Mouse (Mus musculus) midbrain, postnatal 0 days (tissue): Measurements from ENCODE around the gene Sncb. TPM values are rescaled to one million over a fixed set of nuclear protein-coding genes. Genes with fewer than 3 reads are reported as not detected.

Experiments
- ATAC-seq: fragments of 200-750 bp; cut with Nextera tagmentation; 2 replicates; pipeline ENCODE4 v1.8.0; 2017; ENCODE audit warnings: moderate number of reproducible peaks, mild to moderate bottlenecking, moderate TSS enrichment, moderate library complexity; ENCODE audit not compliant: low FRiP score
- DNase-seq: peaks from one replicate; pipeline ENCODE4 v3.0.0-alpha.2; 2015; ENCODE audit warnings: low spot score
- H3K27ac ChIP-seq: fragments of 300-500 bp; sonication (generic); 2 replicates; pipeline ENCODE4 v1.5.1; 2014; ENCODE audit warnings: low read depth, mild to moderate bottlenecking, low read length, mixed read lengths
- H3K27me3 ChIP-seq: fragments of 300-500 bp; sonication (generic); 2 replicates; pipeline ENCODE4 v1.6.1; 2014; ENCODE audit warnings: low read length, control low read depth, mixed read lengths; ENCODE audit not compliant: insufficient read depth
- H3K36me3 ChIP-seq: fragments of 300-500 bp; sonication (generic); 2 replicates; pipeline ENCODE4 v1.6.1; 2014; ENCODE audit warnings: low read length, control low read depth, mixed read lengths; ENCODE audit not compliant: insufficient read depth
- H3K4me1 ChIP-seq: fragments of 300-500 bp; sonication (generic); 2 replicates; pipeline ENCODE4 v1.6.1; 2014; ENCODE audit warnings: mild to moderate bottlenecking, control low read depth, antibody characterized with exemption, low read length, mixed read lengths; ENCODE audit not compliant: insufficient read depth
- H3K4me2 ChIP-seq: fragments of 300-500 bp; sonication (generic); 2 replicates; pipeline ENCODE4 v1.6.1; 2014; ENCODE audit warnings: low read depth, mild to moderate bottlenecking, low read length, mixed read lengths; ENCODE audit not compliant: poor library complexity, severe bottlenecking
- H3K4me3 ChIP-seq: fragments of 300-500 bp; sonication (generic); 2 replicates; pipeline ENCODE4 v1.5.1; 2014; ENCODE audit warnings: low read depth, mild to moderate bottlenecking, low read length, moderate library complexity
- H3K9ac ChIP-seq: fragments of 300-500 bp; sonication (generic); replicated peaks from 2 replicates; pipeline ENCODE4 v1.6.1; 2014; ENCODE audit warnings: mild to moderate bottlenecking, low read length, moderate library complexity, mixed read lengths; ENCODE audit not compliant: poor library complexity, severe bottlenecking
- H3K9me3 ChIP-seq: fragments of 300-500 bp; sonication (generic); 2 replicates; pipeline ENCODE4 v1.6.1; 2016; ENCODE audit warnings: low read length, control low read depth
- CTCF ChIP-seq: IDR thresholded peaks from 2 replicates; pipeline ENCODE4 v1.5.1; 2016; ENCODE audit warnings: antibody characterized with exemption, mild to moderate bottlenecking
- WGBS: fragments of 180-500 bp; shearing (Covaris S2); extraction: QIAGEN DNeasy Blood & Tissue Kit; methylation state at CpG from one replicate; pipeline ENCODE4 v1.1.7; 2014; 5-methylcytosine and 5-hydroxymethylcytosine counted together
- polyA plus RNA-seq: library from polyadenylated mRNA; unstranded; fragments of >200 nt; fragmentation: Nextera tagmentation; extraction: Ambion mirVana; gene quantifications from 2 replicates; pipeline ENCODE4 v1.2.1, GENCODE M21; 2015
- total RNA-seq: library from RNA; depleted of rRNA; stranded (reverse); fragments of >200 nt; gene quantifications from 2 replicates; pipeline ENCODE4 v1.2.3, GENCODE M21; 2014

The Sncb gene
- total and polyA plus RNA-seq, 2 experiments from 2014 or later = 90.6 to 213 TPM

DNA sequence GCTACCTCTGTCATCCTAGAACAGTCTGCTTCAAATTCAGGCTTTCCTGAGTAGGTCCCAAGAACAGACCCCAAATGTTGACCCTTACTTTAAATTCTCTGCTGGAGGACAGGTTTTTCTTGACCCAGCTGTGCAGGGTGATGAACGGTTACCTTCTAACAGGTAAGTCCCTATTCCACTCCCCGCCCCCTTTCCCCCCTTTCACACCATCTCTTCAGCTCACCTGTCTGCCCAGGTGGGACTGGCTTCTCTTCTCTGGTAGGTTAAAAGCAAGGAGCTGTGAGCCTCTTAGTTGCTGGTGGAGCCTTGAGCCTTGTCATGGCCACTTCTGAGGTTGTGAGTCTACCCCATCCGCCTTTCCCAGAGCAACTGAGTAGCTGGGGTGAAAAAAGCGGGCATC, 17.3 kb upstream of the Sncb start, which contains the start of gene Eif4e1b:
Gene Eif4e1b (plus strand): TSS at position 301 of the 400 bp plus-strand sequence.
- Histone ChIP-seq H3K27ac (no peak within 1 kb of the TSS), H3K4me3 (no peak within 1 kb of the TSS), H3K27me3 (no peaks in the 10 kb centered on the region), H3K9me3 (no peaks in the 10 kb centered on the region), H3K4me2 (no peak within 1 kb of the TSS), H3K36me3 (no peaks in the 10 kb centered on the region), H3K4me1 (no peaks in the 10 kb centered on the region), H3K9ac (no peak within 1 kb of the TSS)
- ATAC-seq = no peak
- WGBS = 92% methylated on average over 4 of the region's 4 CpGs
- no peak for DNase-seq
- TF ChIP-seq CTCF = no peak

DNA sequence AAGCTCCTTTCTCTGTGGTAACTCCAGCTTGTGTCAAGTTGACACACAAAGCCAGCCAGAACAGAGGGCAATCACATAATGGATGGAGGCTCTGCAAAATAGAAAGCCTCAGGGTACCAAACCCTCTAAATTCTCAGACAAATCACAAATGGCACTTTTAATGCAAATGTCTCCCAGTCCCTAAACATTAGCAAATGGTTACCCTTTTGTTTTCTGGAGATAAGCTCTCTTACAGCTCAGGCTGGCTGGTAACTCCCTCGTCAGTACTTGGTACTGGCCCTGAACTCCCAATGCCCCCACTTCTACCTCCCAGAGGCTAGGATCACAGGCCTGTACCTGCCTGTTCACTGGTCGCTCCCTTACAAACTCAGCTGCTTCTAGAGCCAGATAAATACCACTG, 16.8 kb upstream of the Sncb start:
- TF ChIP-seq CTCF = no peak
- WGBS = 54% methylated on average over 2 of the region's 2 CpGs
- Histone ChIP-seq H3K4me2 (no peak overlapping the region), H3K9me3 (no peaks in the 10 kb centered on the region), H3K4me1 (no peaks in the 10 kb centered on the region), H3K27ac (no peak overlapping the region), H3K4me3 (no peak overlapping the region), H3K27me3 (no peaks in the 10 kb centered on the region), H3K36me3 (no peaks in the 10 kb centered on the region), H3K9ac (no peak overlapping the region)
- DNase-seq (no peak), ATAC-seq (no peak)

DNA sequence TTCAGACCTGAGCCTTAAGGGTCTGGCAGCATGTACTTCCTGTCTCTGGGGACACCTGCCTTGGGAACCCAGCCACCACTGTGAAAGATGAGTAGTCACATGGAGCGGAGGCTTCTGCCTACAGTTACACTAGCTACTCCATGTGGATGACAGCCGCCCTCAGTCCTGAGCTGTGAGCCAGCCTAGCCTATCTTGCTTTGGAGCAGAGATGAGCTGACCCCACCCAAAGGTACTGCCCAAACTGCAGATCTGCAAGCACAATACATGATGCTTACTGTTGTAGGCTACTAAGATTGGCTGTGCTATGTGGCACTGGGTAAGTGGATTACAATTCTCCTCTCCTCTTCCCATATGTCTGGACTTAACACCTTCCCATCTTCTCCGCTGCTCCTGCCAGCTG, 14.7 kb upstream of the Sncb start:
- H3K9me3 ChIP-seq = no peaks in the 10 kb centered on the region
- no peaks in the 10 kb centered on the region for H3K4me1 ChIP-seq
- no peaks in the 10 kb centered on the region for H3K36me3 ChIP-seq
- no peak overlapping the region for H3K4me3 ChIP-seq
- no peak overlapping the region for H3K9ac ChIP-seq
- H3K27ac ChIP-seq = no peak overlapping the region
- no peaks in the 10 kb centered on the region for H3K27me3 ChIP-seq
- DNase-seq (no peak), ATAC-seq (no peak)
- no peak for TF ChIP-seq CTCF
- WGBS = 86% methylated on average over 3 of the region's 3 CpGs
- H3K4me2 ChIP-seq = no peak overlapping the region

DNA sequence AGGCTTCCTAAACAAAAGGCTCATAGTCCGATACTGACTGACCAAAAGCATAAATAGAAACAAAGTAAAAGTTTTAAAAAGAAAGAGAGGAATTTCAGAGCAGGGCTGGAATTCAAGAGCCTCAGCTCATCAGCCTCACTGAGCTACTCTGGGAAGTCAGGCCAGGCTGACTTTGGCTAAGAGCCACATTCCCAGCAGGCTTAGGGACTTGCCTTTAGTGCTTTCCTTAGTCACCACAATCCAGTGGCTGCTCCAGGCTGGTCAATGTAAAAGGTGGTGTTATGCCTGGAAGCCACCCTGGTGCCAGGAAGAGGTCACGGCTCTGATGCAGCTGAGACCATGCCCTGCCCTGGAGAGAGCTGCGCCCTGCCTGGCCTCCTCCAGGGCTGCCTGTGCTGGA, 14.2 kb upstream of the Sncb start:
- TF ChIP-seq CTCF = no peak
- H3K4me1 ChIP-seq = no peaks in the 10 kb centered on the region
- DNase-seq = peak; percentile 81
- 47% methylated on average over 3 of the region's 3 CpGs for WGBS
- H3K36me3 ChIP-seq = no peaks in the 10 kb centered on the region
- no peak for ATAC-seq
- no peaks in the 10 kb centered on the region for H3K27me3 ChIP-seq
- no peak overlapping the region for H3K9ac ChIP-seq
- no peak overlapping the region for H3K27ac ChIP-seq
- no peak overlapping the region for H3K4me2 ChIP-seq
- no peaks in the 10 kb centered on the region for H3K9me3 ChIP-seq
- no peak overlapping the region for H3K4me3 ChIP-seq

DNA sequence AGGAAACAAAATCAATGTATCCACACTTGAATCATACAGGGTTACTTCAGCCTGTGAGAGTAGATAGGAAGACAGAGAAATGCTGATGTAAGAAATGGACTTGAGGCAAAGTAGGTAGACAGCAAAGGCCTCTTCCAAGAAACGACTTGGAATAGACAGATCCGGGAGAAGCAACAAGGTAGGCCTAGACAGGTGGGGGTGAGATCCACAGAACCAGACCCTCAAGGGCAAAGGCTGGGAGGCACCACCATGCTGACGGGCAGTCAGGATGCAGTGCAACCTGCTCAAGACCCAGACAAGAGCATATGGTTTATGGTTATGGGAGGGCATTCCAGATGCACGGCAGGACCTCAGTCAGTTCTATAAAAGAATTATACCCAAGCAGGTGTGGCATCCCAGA, 617 bp upstream of the Sncb start:
- Histone ChIP-seq H3K9ac (0 out of 2 replicates have a peak overlapping the region, but pooled peaks have one; percentile 83), H3K4me1 (0 out of 2 replicates have a peak, but pooled peaks cover 3% of the 10 kb centered on the region), H3K4me3 (peak overlapping the region; percentile 69), H3K27me3 (no peaks in the 10 kb centered on the region; the same call in 1 of the 2 replicates), H3K9me3 (no peaks in the 10 kb centered on the region), H3K36me3 (peaks cover 7% of the 10 kb centered on the region; the same call in 1 of the 2 replicates), H3K4me2 (peak overlapping the region; percentile 87), H3K27ac (peak overlapping the region; percentile 82)
- ATAC-seq (no peak), DNase-seq (no peak)
- WGBS = 77% methylated on average over 4 of the region's 4 CpGs
- no peak for TF ChIP-seq CTCF

- DNase-seq = peak; percentile 45
- no peaks in the 10 kb centered on the region; the same call in 1 of the 2 replicates for H3K27me3 ChIP-seq
Observed at GRCm38 (mm10) chr13:54765281-54766191, 859 bp downstream of the Sncb start.

More at GRCm38 (mm10) chr13:54765281-54766191, 859 bp downstream of the Sncb start:
- peak overlapping the region; percentile 69 for H3K4me3 ChIP-seq
- WGBS = 5% methylated on average over 42 of the region's 44 CpGs
- peaks cover 7% of the 10 kb centered on the region; the same call in 1 of the 2 replicates for H3K36me3 ChIP-seq
- peak overlapping the region; percentile 82 for H3K27ac ChIP-seq
- H3K9ac ChIP-seq = peak overlapping the region; percentile 83
- TF ChIP-seq CTCF = no peak
- peak; percentile 59 for ATAC-seq
- H3K9me3 ChIP-seq = no peaks in the 10 kb centered on the region
- H3K4me1 ChIP-seq = 0 out of 2 replicates have a peak, but pooled peaks cover 3% of the 10 kb centered on the region
- H3K4me2 ChIP-seq = peak overlapping the region; percentile 87
